Mouse (Mus musculus) liver, embryonic 11.5 days (tissue): ENCODE measurements around the gene Inpp4a. TPM values are rescaled to one million over a fixed set of nuclear protein-coding genes. Genes with fewer than 3 reads are reported as not detected.
A peak's percentile ranks its signal among the peaks of the same experiment; 100 is the strongest.

Experiments
- ATAC-seq: fragments of 200-750 bp; cut with Nextera tagmentation; replicated peaks from 2 replicates; pipeline ENCODE4 v1.8.0; 2017; ENCODE audit warnings: moderate number of reproducible peaks, mild to moderate bottlenecking, moderate TSS enrichment, moderate library complexity; ENCODE audit not compliant: low FRiP score
- DNase-seq: peaks from one replicate; pipeline ENCODE4 v3.0.0-alpha.2; 2017; ENCODE audit warnings: low spot score
- H3K27ac ChIP-seq: fragments of 300-500 bp; sonication (generic); 2 replicates; pipeline ENCODE4 v1.5.1; 2014; ENCODE audit warnings: mild to moderate bottlenecking, low read depth, low read length, control low read depth
- H3K27me3 ChIP-seq: fragments of 300-500 bp; sonication (generic); replicated peaks from 2 replicates; pipeline ENCODE4 v1.6.1; 2014; ENCODE audit warnings: low read length, mixed read lengths; ENCODE audit not compliant: control insufficient read depth, insufficient read depth
- H3K36me3 ChIP-seq: fragments of 300-500 bp; sonication (generic); 2 replicates; pipeline ENCODE4 v1.6.1; 2014; ENCODE audit warnings: mild to moderate bottlenecking, low read length, moderate library complexity, mixed read lengths; ENCODE audit not compliant: control insufficient read depth, insufficient read depth
- H3K4me1 ChIP-seq: fragments of 300-500 bp; sonication (generic); replicated peaks from 2 replicates; pipeline ENCODE4 v1.6.1; 2014; ENCODE audit warnings: low read length, mixed read lengths; ENCODE audit not compliant: control insufficient read depth, insufficient read depth
- H3K4me2 ChIP-seq: fragments of 300-500 bp; sonication (generic); 2 replicates; pipeline ENCODE4 v1.6.1; 2014; ENCODE audit warnings: mild to moderate bottlenecking, control low read depth, moderate library complexity
- H3K4me3 ChIP-seq: fragments of 300-500 bp; sonication (generic); 2 replicates; pipeline ENCODE4 v1.5.1; 2014; ENCODE audit warnings: low read depth, low read length, control low read depth
- H3K9ac ChIP-seq: fragments of 300-500 bp; sonication (generic); 2 replicates; pipeline ENCODE4 v1.6.1; 2014; ENCODE audit warnings: low read depth, low read length, control low read depth
- H3K9me3 ChIP-seq: fragments of 300-500 bp; sonication (generic); 2 replicates; pipeline ENCODE4 v1.6.1; 2016; ENCODE audit warnings: low read length, inconsistent platforms, mixed read lengths; ENCODE audit not compliant: control insufficient read depth
- WGBS: fragments of 180-500 bp; shearing (Covaris S2); extraction: QIAGEN DNeasy Blood & Tissue Kit; methylation state at CpG from one replicate; pipeline ENCODE4 v1.1.7; 2014; 5-methylcytosine and 5-hydroxymethylcytosine counted together
- polyA plus RNA-seq: library from polyadenylated mRNA; unstranded; fragments of >200 nt; fragmentation: Nextera tagmentation; extraction: Ambion mirVana; gene quantifications from 2 replicates; pipeline ENCODE4 v1.2.1, GENCODE M21; 2014

Gene Inpp4a
- polyA plus RNA-seq, 1 experiment from 2014 or later: 6.8 TPM

- Histone ChIP-seq H3K9ac (peak overlapping the region; percentile 90), H3K27me3 (no peaks in the 10 kb centered on the region), H3K4me1 (peaks cover 7% of the 10 kb centered on the region), H3K4me3 (peak overlapping the region; percentile 90), H3K36me3 (peaks cover 25% of the 10 kb centered on the region), H3K27ac (no peak overlapping the region; the same call in 1 of the 2 replicates), H3K4me2 (peak overlapping the region; percentile 71), H3K9me3 (peaks cover 4% of the 10 kb centered on the region; the same call in 1 of the 2 replicates)
- WGBS: 48% methylated on average over 2 of the region's 2 CpGs
- no peak for DNase-seq
- ATAC-seq: no peak
Measured at GRCm38 (mm10) chr1:37428911-37429310, 129.2 kb downstream of the Inpp4a start.

GRCm38 (mm10) chr1:37429366-37430296, 130.0 kb downstream of the Inpp4a start, which contains the start of the genes Coa5 and Unc50:
Gene Coa5, minus strand, starts transcription at chr1:37430103.
Gene Unc50, plus strand, starts transcription at chr1:37430139.
- Histone ChIP-seq H3K36me3 (peaks cover 22% of the 10 kb centered on the region), H3K4me3 (peak within 1 kb of the TSS; percentile 90), H3K4me1 (peaks cover 7% of the 10 kb centered on the region), H3K27me3 (no peaks in the 10 kb centered on the region), H3K9ac (peak within 1 kb of the TSS; percentile 90), H3K4me2 (peak within 1 kb of the TSS; percentile 71), H3K9me3 (no peaks in the 10 kb centered on the region), H3K27ac (peak within 1 kb of the TSS; percentile 79)
- WGBS: 2% methylated on average over 57 of the region's 57 CpGs
- DNase-seq: peak; percentile 88
- ATAC-seq: peak; percentile 97

- 2% methylated on average over 40 of the region's 40 CpGs for WGBS
- no peaks in the 10 kb centered on the region for H3K27me3 ChIP-seq
- peaks cover 22% of the 10 kb centered on the region for H3K36me3 ChIP-seq
- H3K4me3 ChIP-seq: peak overlapping the region; percentile 90
- peak overlapping the region; percentile 90 for H3K9ac ChIP-seq
- DNase-seq: no peak
- H3K27ac ChIP-seq: peak overlapping the region; percentile 79
- H3K4me2 ChIP-seq: peak overlapping the region; percentile 71
- H3K9me3 ChIP-seq: no peaks in the 10 kb centered on the region
- ATAC-seq: peak; percentile 70
- peaks cover 7% of the 10 kb centered on the region for H3K4me1 ChIP-seq
Measured at GRCm38 (mm10) chr1:37430297-37430840, 130.7 kb downstream of the Inpp4a start.

GRCm38 (mm10) chr1:37436419-37436818, 136.8 kb downstream of the Inpp4a start:
- Histone ChIP-seq H3K27ac (no peak overlapping the region; the same call in 1 of the 2 replicates), H3K4me1 (peaks cover 10% of the 10 kb centered on the region), H3K9me3 (no peaks in the 10 kb centered on the region), H3K4me3 (no peak overlapping the region), H3K27me3 (no peaks in the 10 kb centered on the region), H3K9ac (no peak overlapping the region), H3K4me2 (peak overlapping the region; percentile 20), H3K36me3 (peaks cover 44% of the 10 kb centered on the region)
- WGBS: 71% methylated on average over 3 of the region's 3 CpGs
- peak; percentile 91 for ATAC-seq
- DNase-seq: no peak

- Histone ChIP-seq H3K4me3 (no peak overlapping the region), H3K4me1 (no peaks in the 10 kb centered on the region), H3K27ac (peak overlapping the region; percentile 53; the same call in 1 of the 2 replicates), H3K4me2 (no peak overlapping the region; the same call in 1 of the 2 replicates), H3K36me3 (peaks cover 8% of the 10 kb centered on the region; the same call in 1 of the 2 replicates), H3K27me3 (no peaks in the 10 kb centered on the region), H3K9ac (no peak overlapping the region), H3K9me3 (no peaks in the 10 kb centered on the region)
- DNase-seq: no peak
- peak; percentile 68 for ATAC-seq
- WGBS: 81% methylated on average over 16 of the region's 16 CpGs
Measured at GRCm38 (mm10) chr1:37442848-37443835, 143.5 kb downstream of the Inpp4a start.

- Histone ChIP-seq H3K4me3 (no peak overlapping the region), H3K27ac (no peak overlapping the region), H3K9ac (no peak overlapping the region), H3K27me3 (no peaks in the 10 kb centered on the region), H3K9me3 (no peaks in the 10 kb centered on the region), H3K36me3 (no peaks in the 10 kb centered on the region), H3K4me2 (no peak overlapping the region), H3K4me1 (no peaks in the 10 kb centered on the region)
- WGBS: 75% methylated on average over 10 of the region's 10 CpGs
- DNase-seq: no peak
- ATAC-seq: no peak
Measured at GRCm38 (mm10) chr1:37448361-37449095, 148.9 kb downstream of the Inpp4a start.

GRCm38 (mm10) chr1:37451270-37451669, 151.6 kb downstream of the Inpp4a start:
- H3K27ac ChIP-seq: no peak overlapping the region
- no peaks in the 10 kb centered on the region for H3K27me3 ChIP-seq
- no peak overlapping the region for H3K9ac ChIP-seq
- 85% methylated on average over 8 of the region's 8 CpGs for WGBS
- no peaks in the 10 kb centered on the region for H3K9me3 ChIP-seq
- no peaks in the 10 kb centered on the region for H3K4me1 ChIP-seq
- ATAC-seq (no peak), DNase-seq (no peak)
- H3K4me2 ChIP-seq: no peak overlapping the region
- H3K4me3 ChIP-seq: no peak overlapping the region
- no peaks in the 10 kb centered on the region for H3K36me3 ChIP-seq
